Mouse (Mus musculus): ENCODE results near the gene Rhno1.
"Not testable (repeated sequence)": the region's sequence is repeated elsewhere in the genome, so short reads cannot be mapped to it uniquely, and the experiment has no call there.

GRCm38 (mm10) chr6:128380594-128381167, 18.0 kb upstream of the Rhno1 start:
- peak; percentile 34 for TF ChIP-seq CTCF (IDR thresholded peaks at IDR 0.05)
- TF ChIP-seq EP300 (IDR thresholded peaks at IDR 0.05): not testable (repeated sequence)

Data from lung, postnatal 0 days (tissue).